Mouse (Mus musculus) layer of hippocampus, adult 18-20 months (tissue): ENCODE data around the gene Pcbd2. TPM values are rescaled to one million over a fixed set of nuclear protein-coding genes. Genes with fewer than 3 reads are reported as not detected.
"Not testable (repeated sequence)": the region's sequence is repeated elsewhere in the genome, so short reads cannot be mapped to it uniquely, and the experiment has no call there.

Experiments used
- DNase-seq, 2 experiments: peaks; one replicate each; pipeline ENCODE4 v3.0.0; 2022; ENCODE audit warnings: low spot score in 2 of 2
- long read RNA-seq: library from polyadenylated mRNA; stranded (forward); transcript quantifications from one replicate; pipeline ENCODE4 v2.0.0, GENCODE M21; 2021
- total RNA-seq, 2 experiments: library from RNA; stranded (reverse); gene quantifications; 2 replicates each; pipeline ENCODE4 v1.2.3; 2021

The Pcbd2 gene
- total RNA-seq = 10 to 100 TPM; 34.8 to 38.9 TPM
- long read RNA-seq, transcript Pcbd2-201 (4 exons, 544 nt) = major isoform, 14 of 29 reads
- long read RNA-seq, partial matches to known transcripts = 2 of 29 reads
- long read RNA-seq, other reads (novel, unspliced or antisense) = 13 of 29 reads

DNA sequence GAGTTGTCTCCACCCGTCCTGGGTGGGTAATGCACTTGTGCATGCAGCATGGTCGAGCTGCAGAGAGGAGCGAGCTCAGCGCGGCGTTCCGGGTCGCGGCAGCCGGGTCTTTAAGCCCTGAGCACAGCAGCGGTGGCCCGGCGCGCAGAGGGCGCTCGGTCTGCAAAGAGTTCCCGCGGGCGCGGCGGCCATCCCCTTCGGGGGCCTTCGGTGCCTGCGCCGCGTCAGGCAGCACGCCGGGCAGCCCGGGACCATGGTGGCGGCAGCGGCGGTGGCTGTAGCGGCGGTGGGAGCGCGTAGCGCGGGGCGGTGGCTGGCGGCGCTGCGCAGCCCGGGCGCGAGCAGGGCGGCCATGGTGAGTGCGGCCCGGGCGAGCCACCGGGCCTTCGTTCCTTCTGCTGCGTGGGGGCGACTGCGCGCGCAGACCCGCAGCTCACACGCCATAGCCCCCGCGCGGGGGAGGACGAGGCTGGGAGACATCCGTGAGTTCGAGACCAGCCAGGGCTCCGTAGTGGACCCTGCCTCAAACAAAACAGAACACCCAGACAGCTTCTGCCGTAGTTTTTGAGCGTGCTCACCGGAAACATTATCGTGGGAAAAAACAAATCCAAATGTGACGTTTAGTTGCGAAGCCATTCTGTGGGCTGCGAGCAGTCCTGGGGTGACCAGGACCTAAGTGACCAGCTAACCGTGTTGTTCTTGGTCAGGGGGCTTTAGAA is at the start of gene Pcbd2:
TSS of gene Pcbd2 (plus strand) at position 249 of the 719 bp plus-strand sequence.
- peak; percentile 78 to 82 for DNase-seq

DNA sequence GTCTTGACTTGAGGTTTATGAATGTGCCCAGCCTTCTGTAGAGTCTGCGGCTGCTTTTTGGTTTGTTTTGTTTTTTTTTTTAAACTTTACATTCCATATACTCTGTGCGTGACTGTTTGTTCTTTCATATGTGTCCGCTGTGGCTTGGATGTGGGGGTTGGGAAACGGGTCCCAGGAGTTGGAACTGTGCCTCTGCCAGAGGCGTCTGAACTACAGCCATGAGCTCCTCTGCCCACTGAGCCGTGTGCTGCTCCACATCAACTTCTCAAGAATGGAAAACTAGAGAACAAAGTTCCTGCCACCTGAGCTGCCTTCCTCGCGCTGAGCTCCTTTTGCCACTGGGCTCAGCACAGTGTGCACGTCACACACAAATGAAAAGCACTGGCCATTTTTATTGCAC is 45.0 kb upstream of the Pcbd2 start:
- no peak for DNase-seq

- no peak for DNase-seq
These were observed 43.6 kb upstream of the Pcbd2 start for GRCm38 (mm10) chr13:55683581-55683980.

DNA sequence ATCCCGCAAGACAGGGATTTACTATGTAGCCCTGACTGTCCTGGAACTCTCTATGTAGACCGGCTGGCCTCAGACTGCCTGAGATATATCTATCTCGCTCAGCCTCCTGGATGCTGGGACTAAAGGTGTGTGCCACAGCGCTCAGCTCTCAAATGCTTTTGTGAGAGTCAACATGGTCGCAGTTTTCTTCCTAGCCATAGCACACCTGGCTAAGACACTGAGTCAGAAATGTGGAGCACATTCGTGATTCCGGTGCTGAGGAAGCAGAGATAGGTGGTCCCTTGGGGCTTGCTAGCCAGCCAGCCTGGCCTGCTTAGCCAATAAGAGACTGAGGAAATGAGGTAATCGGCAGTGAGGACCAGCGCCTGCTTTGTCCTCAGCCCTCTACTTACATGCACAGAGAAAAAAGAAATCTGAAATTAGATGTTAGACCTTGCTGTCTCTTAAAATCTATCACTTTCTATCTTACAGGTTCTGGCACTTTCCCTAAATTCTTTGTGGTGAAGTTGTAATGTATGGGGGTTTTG is 41.0 kb upstream of the Pcbd2 start:
- DNase-seq = no peak

DNA sequence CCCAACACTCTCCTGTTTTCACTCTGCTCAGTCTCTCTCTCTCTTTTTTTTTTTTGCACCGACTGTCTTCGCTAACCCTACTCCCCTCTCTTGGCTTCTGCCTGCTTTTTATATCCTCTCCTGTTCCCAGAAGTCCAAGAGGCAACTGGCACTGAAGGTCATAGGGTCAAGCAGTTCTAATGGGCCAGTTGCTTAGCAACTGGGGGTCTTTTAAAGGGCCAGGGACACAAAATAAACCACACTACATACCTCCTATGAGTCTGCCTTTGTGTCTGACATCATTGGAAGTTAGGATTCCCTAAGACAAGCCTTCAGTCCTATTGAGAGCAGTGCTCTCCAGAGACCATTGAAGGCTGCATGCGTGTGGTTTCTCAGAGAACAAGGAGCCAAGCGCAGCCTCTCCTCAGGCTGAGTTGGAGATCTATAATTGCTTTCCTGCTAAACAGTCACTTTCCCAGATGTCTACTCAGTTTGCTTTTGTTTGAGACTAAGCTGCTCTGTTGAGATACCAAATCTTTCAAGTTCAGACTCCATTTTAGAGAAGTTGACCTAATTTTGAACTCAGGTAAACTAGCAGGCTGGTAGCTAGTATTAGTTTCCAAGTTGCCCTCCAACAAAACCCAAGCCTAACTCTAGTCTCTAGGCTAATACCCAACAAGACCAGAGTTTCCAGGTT is 39.1 kb upstream of the Pcbd2 start:
- no peak for DNase-seq

GRCm38 (mm10) chr13:55692535-55693242 is 34.5 kb upstream of the Pcbd2 start, which contains the start of gene B230219D22Rik:
Gene B230219D22Rik, plus strand, starts transcription at chr13:55693124.
- DNase-seq = peak; percentile 82 to 89

DNA sequence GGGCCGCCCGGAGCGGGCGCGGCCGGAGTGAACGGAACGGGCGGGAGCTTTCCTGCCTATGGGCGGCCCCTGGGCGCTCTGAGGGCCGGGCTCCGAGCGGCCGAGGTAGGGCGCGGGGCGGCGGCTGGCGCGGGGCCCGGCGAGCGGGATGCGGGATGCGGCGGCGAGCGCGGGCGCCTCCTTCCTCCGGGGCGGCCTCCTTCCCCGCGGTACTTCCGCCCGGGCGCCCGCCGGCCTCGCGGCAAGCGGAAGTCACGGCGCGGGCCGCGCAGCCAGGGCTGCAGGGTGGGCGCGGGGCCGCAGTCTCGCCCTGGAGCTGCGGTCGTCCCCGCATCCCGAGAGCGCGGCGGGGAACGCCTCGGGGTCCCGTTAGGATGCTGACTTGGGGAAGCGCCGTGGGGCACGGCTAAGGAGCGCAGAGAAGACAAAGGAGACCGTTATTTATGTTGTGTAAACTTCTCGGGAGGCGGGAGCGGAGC is 33.9 kb upstream of the Pcbd2 start:
- DNase-seq = no peak

GRCm38 (mm10) chr13:55694110-55694509 is 33.1 kb upstream of the Pcbd2 start:
- DNase-seq = no peak

GRCm38 (mm10) chr13:55695989-55696388 is 31.2 kb upstream of the Pcbd2 start:
- not testable (repeated sequence) for DNase-seq

DNA sequence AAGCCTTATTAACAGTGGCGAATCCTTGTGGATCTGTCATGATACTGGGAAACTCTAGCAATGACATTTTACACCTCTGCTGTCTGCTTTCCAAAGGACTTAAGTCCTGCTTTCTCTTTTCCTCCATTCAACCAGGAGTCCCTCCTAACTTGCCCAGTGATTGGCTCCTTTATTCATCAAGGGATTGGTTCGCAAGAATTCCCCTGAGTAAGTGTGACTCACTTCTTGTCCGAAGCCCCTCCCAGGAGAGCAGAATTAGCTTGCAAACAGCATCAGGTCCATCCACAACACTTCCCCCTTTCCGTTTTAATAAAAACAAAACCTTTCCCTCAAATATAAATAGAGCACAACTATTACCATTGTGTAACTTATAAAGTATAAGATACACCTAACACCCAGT is 22.9 kb upstream of the Pcbd2 start:
- DNase-seq = no peak

DNA sequence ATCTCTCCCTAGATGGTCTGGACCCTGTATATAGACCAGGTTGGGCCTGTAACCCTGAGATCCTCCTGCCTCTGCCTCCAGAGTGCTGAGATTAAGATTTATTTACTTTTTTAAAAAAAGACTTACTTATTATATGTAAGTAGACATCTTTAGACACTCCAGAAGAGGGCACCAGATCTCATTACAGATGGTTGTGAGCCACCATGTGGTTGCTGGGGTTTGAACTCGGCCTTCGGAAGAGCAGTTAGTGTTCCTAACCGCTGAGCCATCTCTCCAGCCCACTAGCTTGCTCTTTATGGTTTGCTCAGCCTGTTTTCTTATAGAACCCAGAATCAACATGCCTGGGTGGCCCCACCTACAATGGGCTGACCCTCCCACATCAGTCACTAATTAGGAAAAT is 14.3 kb upstream of the Pcbd2 start:
- DNase-seq = no peak

GRCm38 (mm10) chr13:55714501-55715166 is 12.5 kb upstream of the Pcbd2 start, which contains the start of gene Txndc15:
Gene Txndc15, plus strand, starts transcription at chr13:55714650.
- DNase-seq = peak; percentile 81 to 90

GRCm38 (mm10) chr13:55715167-55715512 is 12.0 kb upstream of the Pcbd2 start:
- DNase-seq = no peak

- DNase-seq = no peak
These were observed 11.2 kb upstream of the Pcbd2 start for GRCm38 (mm10) chr13:55715908-55716510.

DNA sequence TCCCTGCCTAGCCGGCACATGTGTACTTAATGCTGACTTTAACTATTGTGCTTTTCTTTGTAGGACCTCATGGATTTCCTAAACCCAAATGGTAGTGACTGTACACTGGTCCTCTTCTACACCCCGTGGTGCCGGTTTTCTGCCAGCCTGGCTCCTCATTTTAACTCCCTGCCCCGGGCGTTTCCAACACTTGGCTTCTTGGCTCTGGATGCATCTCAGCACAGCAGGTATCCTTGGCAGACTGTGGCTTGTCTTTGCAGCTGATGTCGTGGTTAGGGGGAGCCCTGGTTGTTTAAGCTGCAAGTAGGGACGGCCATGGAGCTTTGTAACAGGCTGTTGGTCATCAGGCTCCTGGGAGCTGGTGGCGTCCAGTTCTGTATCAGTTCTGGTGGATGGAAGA is 5.7 kb upstream of the Pcbd2 start:
- DNase-seq = no peak

DNA sequence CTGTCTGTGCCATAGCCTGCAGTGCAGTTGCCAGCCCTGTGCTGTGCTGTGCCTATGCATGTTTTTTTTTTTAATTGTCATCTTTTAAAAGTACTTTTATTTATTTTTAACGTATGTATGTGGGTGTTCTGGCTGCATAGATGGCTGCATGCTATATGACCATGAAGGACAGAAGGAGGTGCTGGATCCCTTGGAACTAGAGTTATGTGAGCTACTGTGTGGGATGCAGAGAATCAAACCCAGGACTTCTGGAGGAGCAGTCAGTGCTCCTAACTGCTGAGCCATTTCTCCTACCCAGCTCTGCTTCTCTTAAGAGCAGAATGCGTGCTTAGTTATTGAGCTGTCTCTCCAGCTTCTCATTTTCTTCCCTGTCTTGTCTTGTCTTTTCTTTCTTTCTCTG is 5.2 kb upstream of the Pcbd2 start:
- DNase-seq = no peak

GRCm38 (mm10) chr13:55726598-55727119 is 509 bp upstream of the Pcbd2 start:
- peak in 1 of 2 experiments; percentile 34 for DNase-seq

DNA sequence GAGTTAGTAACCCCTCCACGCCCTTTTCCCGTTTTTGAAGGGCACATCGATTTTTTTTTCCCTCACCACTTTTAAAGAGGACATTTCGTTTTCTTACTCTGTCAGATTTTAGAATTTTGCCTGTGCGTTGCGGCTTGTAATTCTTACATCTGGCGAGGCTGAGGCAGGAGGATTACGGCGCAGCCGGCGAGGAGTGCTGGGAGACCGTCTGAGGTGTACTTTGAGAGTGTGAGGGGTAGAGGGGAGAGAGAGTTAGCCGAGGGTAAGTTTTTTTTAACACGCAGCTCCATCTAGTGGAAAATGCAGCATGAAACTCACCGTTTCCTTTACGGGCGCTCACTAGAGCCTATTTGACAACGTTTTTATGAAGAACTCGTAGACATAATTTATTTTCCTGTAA is 671 bp downstream of the Pcbd2 start:
- peak; percentile 54 to 79 for DNase-seq

DNA sequence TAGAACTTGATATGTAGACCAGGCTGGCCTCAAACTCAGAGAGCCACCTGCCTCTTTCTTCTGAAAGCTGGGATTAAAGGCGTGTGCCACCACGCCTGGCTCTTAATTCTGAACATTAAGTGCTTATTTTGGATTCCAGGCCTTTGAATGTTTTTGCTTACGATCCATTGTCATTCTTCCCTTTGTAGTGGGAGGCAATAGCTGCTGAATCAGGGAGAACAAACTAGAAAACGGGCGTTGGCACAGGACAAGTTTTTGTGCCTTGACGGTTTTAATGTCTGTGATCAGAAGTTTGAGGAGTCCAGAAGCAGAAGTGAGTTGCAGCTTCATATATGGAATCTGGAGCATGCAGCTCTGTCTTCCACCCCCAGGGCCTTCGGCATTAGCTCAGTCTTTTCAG is 3.5 kb downstream of the Pcbd2 start:
- no peak for DNase-seq

DNA sequence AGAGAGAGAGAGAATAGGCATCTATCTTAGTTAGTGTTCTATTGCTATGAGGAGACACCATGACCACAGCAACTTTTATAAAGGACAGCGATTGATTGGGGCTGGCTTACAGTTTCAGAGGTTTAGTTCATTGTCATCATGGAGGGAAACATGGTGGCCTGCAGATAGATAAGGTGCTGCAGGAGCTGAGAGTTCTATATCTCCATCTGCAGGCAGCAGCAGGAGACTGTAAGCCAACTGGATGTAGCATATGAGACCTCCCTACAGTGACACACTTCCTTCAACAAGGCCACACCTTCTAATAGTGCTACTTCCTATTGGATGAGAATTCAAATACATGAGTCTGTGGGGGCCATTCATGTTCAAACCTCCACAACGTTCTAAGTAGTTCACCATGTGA is 5.0 kb downstream of the Pcbd2 start:
- DNase-seq = no peak
